Mouse (Mus musculus): ENCODE measurements around the gene Nudt22. TPM values are rescaled to one million over a fixed set of nuclear protein-coding genes. Genes with fewer than 3 reads are reported as not detected.

The Nudt22 gene
- 11.8 and 14.1 TPM in 2 replicates for polyA plus RNA-seq (2012; rRNA removed)

DNA sequence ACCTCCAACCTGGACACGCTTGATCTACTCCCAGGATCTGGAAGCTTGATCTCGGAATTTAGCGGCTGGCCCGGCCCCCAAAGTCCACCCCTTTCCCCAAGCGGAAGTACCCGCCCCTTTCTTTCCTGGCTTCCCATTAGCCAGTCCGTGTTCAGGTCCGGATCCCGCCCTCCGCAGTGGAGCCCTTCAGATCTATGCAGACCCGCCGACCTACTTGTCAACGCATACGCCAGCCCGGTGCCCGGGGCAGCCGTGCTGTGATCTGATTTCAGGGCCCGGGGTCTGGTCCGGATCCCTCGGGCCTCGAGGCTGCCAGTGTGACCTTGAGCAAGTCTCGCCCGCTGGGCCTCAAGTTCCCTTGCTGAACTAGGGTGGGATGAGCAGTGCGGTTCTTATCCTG, at the start of gene Nudt22, which contains the start of gene Trpt1:
TSS of gene Nudt22 (minus strand) at position 112 of the 400 bp plus-strand sequence.
TSS of gene Trpt1 (plus strand) at position 126 of the 400 bp plus-strand sequence.

DNA sequence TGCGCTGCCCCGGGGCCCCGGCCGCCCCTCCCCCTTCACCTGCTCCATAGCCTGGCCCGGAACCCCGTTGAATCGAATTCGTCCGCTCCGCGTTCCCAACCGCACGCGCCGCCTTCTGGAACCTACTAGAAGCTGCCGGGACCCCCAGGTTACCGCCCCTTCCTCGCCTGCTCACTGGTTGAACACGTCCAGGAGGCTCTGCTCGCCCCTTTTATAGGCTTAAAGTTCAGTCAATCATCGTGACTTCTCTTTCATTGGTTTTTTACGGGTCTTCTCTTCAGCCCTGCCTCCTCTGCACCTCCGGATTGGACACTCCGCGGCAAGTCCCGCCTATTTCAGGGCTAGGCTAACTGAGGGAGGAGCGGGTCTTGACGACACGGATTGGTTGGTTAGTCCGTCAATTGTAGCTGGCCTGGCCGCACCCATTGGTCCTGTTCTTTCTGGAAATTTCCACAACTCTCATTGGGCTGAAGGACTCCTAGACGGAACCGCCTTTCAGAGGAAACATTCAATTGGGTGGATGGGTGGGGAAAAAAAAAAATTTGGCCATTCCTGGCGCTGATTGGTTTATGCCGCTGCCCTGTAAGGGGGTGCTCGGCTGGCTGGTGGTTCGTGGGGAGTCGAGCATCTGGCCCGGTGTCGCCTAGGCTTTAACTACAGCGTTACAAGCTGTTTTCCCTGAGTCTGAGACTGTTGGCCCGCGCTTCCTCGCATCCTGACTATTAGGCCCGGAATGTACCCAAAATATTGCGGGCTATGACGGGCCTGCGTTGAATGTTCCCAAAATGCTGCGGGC, 44.1 kb upstream of the Nudt22 start, which contains the start of gene Stip1:
TSS of gene Stip1 (minus strand) at position 127 of the 796 bp plus-strand sequence.

DNA sequence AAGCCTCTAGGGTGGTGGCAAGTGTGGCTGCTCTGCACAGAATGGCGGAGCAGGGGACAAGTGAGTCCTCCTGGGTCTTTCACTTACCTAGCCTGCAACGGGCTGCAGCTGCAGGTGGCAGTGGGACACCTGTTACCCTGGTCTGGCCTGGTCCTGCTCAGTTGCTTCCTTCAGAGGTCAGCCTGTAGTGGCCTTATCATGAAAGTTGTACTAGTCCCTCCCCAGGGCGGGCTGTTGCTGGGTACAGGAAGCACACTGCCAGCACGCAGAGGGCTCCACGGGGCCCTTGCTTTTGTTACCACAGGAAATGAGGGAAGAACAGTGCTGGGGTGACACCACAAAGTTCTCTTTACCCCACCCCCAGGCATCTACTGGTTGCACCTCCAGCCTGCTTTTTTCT, 23.3 kb upstream of the Nudt22 start, which contains the start of gene Fermt3:
TSS of gene Fermt3 (minus strand) at position 279 of the 400 bp plus-strand sequence.

DNA sequence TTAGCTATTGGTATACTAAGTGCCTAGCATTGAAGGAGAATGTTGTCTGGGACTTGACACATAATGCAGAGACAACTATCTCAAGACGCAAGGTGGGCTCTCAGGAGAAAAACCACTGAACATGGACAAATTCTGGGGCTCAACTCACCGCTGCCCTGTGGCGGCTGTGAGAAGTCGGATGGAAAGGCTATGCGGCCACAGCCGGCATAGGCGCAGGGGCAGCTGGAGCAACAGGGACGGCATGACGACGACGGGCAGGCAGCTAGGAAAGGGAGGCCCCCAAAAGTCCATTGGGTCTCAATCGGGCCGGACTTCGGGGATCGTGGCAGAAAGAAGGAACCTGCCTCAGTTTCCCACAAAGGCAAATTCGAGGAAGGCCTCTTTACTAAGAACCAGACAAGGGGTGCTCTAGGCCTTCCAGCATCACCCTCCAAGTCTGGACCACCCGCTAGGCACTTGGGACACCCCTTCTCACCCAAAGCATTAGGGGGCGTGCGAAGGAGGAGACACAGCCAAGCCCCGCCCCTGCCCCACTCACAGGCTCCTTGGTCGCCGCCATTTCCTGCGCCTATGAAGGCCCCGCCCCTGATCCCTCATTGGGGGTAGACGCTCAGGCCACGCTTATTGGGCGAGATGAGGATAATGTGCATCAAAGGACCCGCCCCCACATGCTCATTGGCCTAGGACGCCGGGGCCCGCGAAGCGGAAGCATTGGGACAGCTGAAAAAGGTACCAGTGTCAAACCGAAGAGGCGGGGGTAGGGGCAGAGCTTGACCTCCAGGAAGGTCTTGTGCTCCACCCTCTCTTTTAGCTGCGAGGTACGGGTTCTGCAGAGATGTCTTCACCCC, 3.7 kb downstream of the Nudt22 start, which contains the start of gene Dnajc4:
TSS of gene Dnajc4 (minus strand) at position 562 of the 848 bp plus-strand sequence.

DNA sequence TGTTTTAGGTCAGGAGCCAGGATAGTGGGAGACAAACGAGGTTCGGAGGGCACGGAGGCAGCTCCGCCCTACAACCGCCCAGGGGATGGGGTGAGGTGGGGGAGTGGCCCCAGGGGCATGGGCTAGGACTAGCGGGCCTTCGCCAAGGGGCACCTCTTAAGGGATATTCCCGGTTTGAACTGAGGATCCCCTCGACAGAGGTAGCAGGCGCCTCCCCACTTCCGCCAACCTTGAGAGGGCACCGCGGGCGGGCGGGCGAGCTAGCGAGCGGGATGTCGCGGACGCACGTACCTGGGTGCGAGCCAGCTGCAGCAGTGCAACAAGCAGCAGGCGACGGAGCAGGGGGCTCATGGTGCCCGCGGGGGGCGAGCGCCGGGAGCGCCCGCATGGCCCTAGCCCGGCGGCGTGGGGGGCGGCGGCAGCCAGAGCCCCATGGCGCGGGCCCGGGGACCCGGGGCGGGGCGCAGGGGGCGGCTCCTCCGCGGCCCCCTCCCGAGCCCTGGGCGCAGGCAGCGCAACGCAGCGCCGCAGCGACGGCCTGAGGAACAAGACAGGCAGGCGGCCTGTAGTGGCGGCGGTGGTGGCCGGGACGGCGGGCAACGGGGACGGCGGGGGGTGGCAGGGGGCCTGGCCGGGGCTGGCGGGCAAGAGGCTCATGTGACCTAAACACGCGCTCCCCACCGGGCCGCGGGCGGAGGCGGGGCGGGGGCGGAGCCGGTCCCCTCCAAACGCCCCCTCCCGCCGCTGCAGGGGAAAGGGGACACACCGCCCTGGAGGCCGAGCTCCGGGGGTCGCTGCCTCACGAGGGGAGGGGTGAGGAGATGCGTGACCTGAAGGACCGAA, 8.6 kb downstream of the Nudt22 start, which contains the start of gene Vegfb:
TSS of gene Vegfb (minus strand) at position 591 of the 843 bp plus-strand sequence.

DNA sequence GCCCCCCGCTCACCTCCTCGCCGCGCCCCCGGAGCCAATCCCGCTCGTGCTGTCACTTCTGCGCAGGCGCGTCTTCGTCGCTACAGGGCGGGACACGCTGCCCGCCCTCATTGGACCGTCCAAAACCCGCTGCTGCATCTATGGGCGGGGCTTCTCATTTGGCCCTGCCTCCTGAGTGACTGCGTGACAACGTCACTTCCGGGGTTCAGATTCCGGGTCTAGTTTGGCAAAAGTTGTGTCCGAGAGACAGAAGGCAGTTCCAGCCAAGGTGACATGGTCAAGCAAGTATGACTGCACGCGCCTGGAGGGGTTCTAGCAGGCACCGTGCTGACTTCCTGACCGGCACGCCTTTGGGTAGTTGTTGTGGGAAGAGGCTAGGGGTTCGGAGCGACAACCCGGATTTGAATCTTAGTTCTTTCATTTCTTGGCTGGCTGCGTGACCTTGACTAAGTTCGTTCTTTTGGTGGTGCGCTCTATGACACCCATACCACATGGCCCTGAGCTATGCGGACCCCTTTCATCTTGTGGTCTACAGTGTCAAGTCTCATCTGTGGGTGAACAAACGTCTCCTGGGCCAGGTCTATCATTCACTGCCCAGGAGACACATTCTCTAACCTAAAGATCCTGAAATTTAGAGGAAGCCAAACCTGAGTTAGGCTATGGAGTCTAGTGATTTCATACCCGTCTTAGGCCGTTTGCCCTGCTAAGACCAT, 15.4 kb downstream of the Nudt22 start, which contains the start of gene Fkbp2:
TSS of gene Fkbp2 (minus strand) at position 121 of the 713 bp plus-strand sequence.

DNA sequence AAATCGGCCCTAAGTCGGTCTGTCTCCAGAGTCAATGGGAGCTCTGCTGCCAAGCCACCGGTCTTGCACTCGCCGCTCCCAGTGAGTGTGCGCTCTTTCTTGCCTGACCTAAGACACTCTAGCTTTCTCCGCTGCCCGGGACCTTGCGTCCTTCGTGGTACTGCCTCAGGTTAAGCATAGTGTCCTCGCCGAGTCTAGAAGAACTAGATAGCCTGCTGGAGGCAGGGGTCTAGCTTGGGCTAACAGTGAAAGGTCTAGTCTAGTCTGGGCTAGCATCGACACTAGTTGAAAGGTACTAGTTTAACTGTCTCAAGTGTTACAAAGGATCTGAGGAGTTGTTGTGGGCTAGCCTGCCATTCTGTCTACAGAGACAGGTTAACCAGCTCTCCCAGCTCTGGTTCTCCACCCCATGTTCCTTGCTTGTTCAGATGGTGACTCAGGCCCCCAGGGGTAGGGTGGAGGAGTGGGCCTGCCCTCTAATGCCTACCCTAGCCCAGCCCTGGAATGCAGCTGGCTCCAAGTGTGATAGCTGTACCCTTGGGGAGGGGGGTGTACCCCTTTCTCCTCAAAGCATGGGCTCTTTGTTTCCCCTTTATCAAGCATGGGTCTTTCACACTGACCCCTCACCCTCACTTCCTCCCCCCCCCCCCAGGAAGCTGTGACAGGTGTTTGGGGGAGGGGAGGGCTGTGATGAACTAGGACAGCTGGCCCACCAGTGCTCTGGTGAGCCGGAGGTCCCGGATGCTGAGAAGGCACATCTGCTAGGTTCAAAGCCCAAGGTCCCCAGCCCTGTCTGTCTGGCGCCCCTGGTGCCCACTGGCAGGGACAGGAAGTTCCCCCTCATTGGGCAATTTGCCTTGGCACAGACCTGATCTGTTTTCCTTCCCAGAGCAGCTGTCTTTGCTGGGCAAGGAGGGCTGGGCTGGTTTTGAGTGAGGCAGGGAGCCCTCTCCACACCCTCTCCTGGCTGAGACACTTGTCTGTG, 20.1 kb downstream of the Nudt22 start, which contains the start of gene Plcb3:
TSS of gene Plcb3 (minus strand) at position 934 of the 985 bp plus-strand sequence.

DNA sequence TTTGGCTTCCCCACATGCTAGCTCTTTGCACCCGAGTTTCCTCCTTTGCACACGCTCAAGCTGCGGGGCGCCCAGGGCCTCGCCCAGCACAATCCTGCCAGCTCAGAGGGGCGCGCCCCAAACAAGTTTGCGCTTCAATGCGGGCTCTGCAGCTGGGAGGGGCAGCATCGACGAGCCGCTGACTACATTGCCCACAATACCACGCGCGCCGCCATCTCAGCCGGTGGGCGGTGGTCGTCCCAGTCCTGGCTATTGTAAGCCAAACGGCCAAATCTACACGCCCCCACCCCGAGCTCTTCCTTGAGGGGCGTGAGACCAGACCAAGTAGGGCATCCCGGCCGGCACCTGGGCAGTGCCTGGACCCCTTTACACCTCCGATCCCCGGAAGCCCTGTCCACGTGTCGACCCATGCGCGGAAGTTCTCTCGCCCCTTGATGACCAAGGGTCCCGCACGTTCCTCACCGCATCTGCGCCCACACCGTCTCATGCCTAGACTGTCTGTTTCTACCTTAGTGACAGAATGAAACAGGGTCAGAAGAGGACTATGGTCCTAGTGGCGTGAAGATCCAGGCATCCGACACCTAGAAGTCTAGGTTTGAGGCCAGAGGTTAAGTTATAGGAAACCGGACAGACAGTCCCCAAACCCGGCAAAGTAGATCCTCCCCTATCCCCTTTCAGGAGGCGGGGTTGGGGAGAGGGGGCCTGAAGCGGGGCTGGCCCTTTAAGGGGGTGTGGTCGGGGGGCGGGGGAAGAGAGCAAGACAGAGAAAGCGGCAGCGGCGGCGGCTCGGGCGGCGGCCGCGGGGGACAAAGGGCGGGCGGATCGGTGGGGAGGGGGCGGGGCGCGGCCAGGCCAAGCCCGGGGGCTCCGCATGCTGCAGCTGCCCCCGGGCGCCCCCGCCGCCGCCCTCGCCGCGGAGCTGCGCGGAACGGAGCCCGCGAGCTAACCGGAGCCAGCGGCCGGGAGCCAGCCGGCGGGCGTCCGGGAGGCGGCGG, 21.4 kb downstream of the Nudt22 start, which contains the start of gene Ppp1r14b:
TSS of gene Ppp1r14b (plus strand) at position 758 of the 995 bp plus-strand sequence.

Other genes with a start within 250 kb of the Nudt22 start
- gene Rps6ka4, start 155.5 kb downstream of the Nudt22 start, polyA plus RNA-seq (2012; rRNA removed): 11.6 and 12.8 TPM in 2 replicates
- 0.70 and 0.73 TPM in 2 replicates for gene Ccdc88b, start 137.9 kb downstream of the Nudt22 start, polyA plus RNA-seq (2012; rRNA removed)
- 126 and 130 TPM in 2 replicates for gene Trmt112, start 86.4 kb downstream of the Nudt22 start, polyA plus RNA-seq (2012; rRNA removed)
- gene Prdx5, start 86.0 kb downstream of the Nudt22 start, polyA plus RNA-seq (2012; rRNA removed): 225 and 266 TPM in 2 replicates
- 34.4 and 35.8 TPM in 2 replicates for gene Esrra, start 74.3 kb downstream of the Nudt22 start, polyA plus RNA-seq (2012; rRNA removed)
- 2.1 and 3.5 TPM in 2 replicates for gene Catsperz, start 70.7 kb downstream of the Nudt22 start, polyA plus RNA-seq (2012; rRNA removed)
- gene Kcnk4, start 61.6 kb downstream of the Nudt22 start, polyA plus RNA-seq (2012; rRNA removed): 6.2 and 7.6 TPM in 2 replicates
- gene Bad, start 54.3 kb downstream of the Nudt22 start, polyA plus RNA-seq (2012; rRNA removed): 75.7 and 84.2 TPM in 2 replicates
- 70.7 and 71.6 TPM in 2 replicates for gene Gpr137, start 53.6 kb downstream of the Nudt22 start, polyA plus RNA-seq (2012; rRNA removed)
- 335 and 363 TPM in 2 replicates for gene Ppp1r14b, start 21.1 kb downstream of the Nudt22 start, polyA plus RNA-seq (2012; rRNA removed)
- 19.4 and 21.4 TPM in 2 replicates for gene Plcb3, start 19.6 kb downstream of the Nudt22 start, polyA plus RNA-seq (2012; rRNA removed)
- 93.3 and 98.7 TPM in 2 replicates for gene Fkbp2, start 15.6 kb downstream of the Nudt22 start, polyA plus RNA-seq (2012; rRNA removed)
- 34.7 and 47.7 TPM in 2 replicates for gene Vegfb, start 8.5 kb downstream of the Nudt22 start, polyA plus RNA-seq (2012; rRNA removed)
- 22.8 and 25.8 TPM in 2 replicates for gene Dnajc4, start 3.5 kb downstream of the Nudt22 start, polyA plus RNA-seq (2012; rRNA removed)
- gene Trpt1, start within 50 bp of the Nudt22 start, polyA plus RNA-seq (2012; rRNA removed): 19.0 and 20.4 TPM in 2 replicates
- gene Fermt3, start 23.4 kb upstream of the Nudt22 start, polyA plus RNA-seq (2012; rRNA removed): 2.9 and 3.5 TPM in 2 replicates
- gene Stip1, start 43.9 kb upstream of the Nudt22 start, polyA plus RNA-seq (2012; rRNA removed): 142 and 148 TPM in 2 replicates
- gene Macrod1, start 60.7 kb upstream of the Nudt22 start, polyA plus RNA-seq (2012; rRNA removed): 8.4 and 10.0 TPM in 2 replicates
- 2.8 and 3.1 TPM in 2 replicates for gene Flrt1, start 109.6 kb upstream of the Nudt22 start, polyA plus RNA-seq (2012; rRNA removed)
- 165 and 184 TPM in 2 replicates for gene Otub1, start 210.2 kb upstream of the Nudt22 start, polyA plus RNA-seq (2012; rRNA removed)
- gene Cox8a, start 221.5 kb upstream of the Nudt22 start, polyA plus RNA-seq (2012; rRNA removed): 639 and 643 TPM in 2 replicates
- gene Naa40, start 245.1 kb upstream of the Nudt22 start, polyA plus RNA-seq (2012; rRNA removed): 73.3 and 76.3 TPM in 2 replicates